Mouse (Mus musculus) lung, postnatal 0 days (tissue): Measurements from ENCODE around the gene Sinhcaf. TPM values are rescaled to one million over a fixed set of nuclear protein-coding genes. Genes with fewer than 3 reads are reported as not detected.
A peak's percentile ranks its signal among the peaks of the same experiment; 100 is the strongest.
"Not testable (repeated sequence)": the region's sequence is repeated elsewhere in the genome, so short reads cannot be mapped to it uniquely, and the experiment has no call there.

Experiments used
- ATAC-seq: fragments of 200-750 bp; cut with Nextera tagmentation; 2 replicates; pipeline ENCODE4 v1.8.0; 2017; ENCODE audit warnings: moderate library complexity
- DNase-seq: peaks from one replicate; pipeline ENCODE4 v3.0.0-alpha.2; 2016; ENCODE audit warnings: low spot score
- H3K27ac ChIP-seq: fragments of 300-500 bp; sonication (generic); 2 replicates; pipeline ENCODE4 v1.5.1; 2014; ENCODE audit warnings: antibody characterized with exemption, mild to moderate bottlenecking, low read length, mixed read lengths
- H3K27me3 ChIP-seq: fragments of 300-500 bp; sonication (generic); replicated peaks from 2 replicates; pipeline ENCODE4 v1.6.1; 2014; ENCODE audit warnings: low read length, mixed read lengths; ENCODE audit not compliant: insufficient read depth
- H3K36me3 ChIP-seq: fragments of 300-500 bp; sonication (generic); 2 replicates; pipeline ENCODE4 v1.6.1; 2014; ENCODE audit warnings: low read length, mixed read lengths; ENCODE audit not compliant: insufficient read depth
- H3K4me1 ChIP-seq: fragments of 300-500 bp; sonication (generic); 2 replicates; pipeline ENCODE4 v1.6.1; 2014; ENCODE audit warnings: antibody characterized with exemption, low read depth, low read length, mixed read lengths; ENCODE audit not compliant: insufficient read depth
- H3K4me2 ChIP-seq: fragments of 300-500 bp; sonication (generic); replicated peaks from 2 replicates; pipeline ENCODE4 v1.6.1; 2014; ENCODE audit warnings: low read depth, mild to moderate bottlenecking, low read length, moderate library complexity, mixed read lengths
- H3K4me3 ChIP-seq: fragments of 300-500 bp; sonication (generic); 2 replicates; pipeline ENCODE4 v1.5.1; 2014; ENCODE audit warnings: low read depth, low read length
- H3K9ac ChIP-seq: fragments of 300-500 bp; sonication (generic); replicated peaks from 2 replicates; pipeline ENCODE4 v1.6.1; 2014; ENCODE audit warnings: low read depth, mild to moderate bottlenecking
- H3K9me3 ChIP-seq: fragments of 300-500 bp; sonication (generic); 2 replicates; pipeline ENCODE4 v1.6.1; 2016; ENCODE audit warnings: low read length, mixed read lengths
- CTCF ChIP-seq: IDR thresholded peaks from 2 replicates; pipeline ENCODE4 v1.5.1; 2016; ENCODE audit warnings: antibody characterized with exemption, mild to moderate bottlenecking
- EP300 ChIP-seq: IDR thresholded peaks from 2 replicates; pipeline ENCODE4 v1.6.1; 2016; ENCODE audit warnings: antibody characterized with exemption, mild to moderate bottlenecking, control low read depth
- WGBS: fragments of 180-500 bp; shearing (Covaris S2); extraction: QIAGEN DNeasy Blood & Tissue Kit; methylation state at CpG from one replicate; pipeline ENCODE4 v1.1.7; 2014; 5-methylcytosine and 5-hydroxymethylcytosine counted together
- polyA plus RNA-seq: library from polyadenylated mRNA; unstranded; fragments of >200 nt; fragmentation: Nextera tagmentation; extraction: Ambion mirVana; gene quantifications from 2 replicates; pipeline ENCODE4 v1.2.1, GENCODE M21; 2015

The Sinhcaf gene
- 46.3 and 47.8 TPM in 2 replicates for polyA plus RNA-seq

GRCm38 (mm10) chr6:148946409-148946742 is at the start of gene Sinhcaf:
Sinhcaf (minus strand) TSS chr6:148946467.
- DNase-seq (peak; percentile 98), ATAC-seq (peak; percentile 86)
- TF ChIP-seq CTCF (no peak), EP300 (no peak)
- Histone ChIP-seq H3K9me3 (no peaks in the 10 kb centered on the region), H3K4me2 (peak within 1 kb of the TSS; percentile 98), H3K27ac (peak within 1 kb of the TSS; percentile 95), H3K9ac (peak within 1 kb of the TSS; percentile 94), H3K4me3 (peak within 1 kb of the TSS; percentile 73), H3K36me3 (no peaks in the 10 kb centered on the region), H3K27me3 (no peaks in the 10 kb centered on the region), H3K4me1 (no peaks in the 10 kb centered on the region)
- under 1% methylated on average over 47 of the region's 47 CpGs for WGBS

DNA sequence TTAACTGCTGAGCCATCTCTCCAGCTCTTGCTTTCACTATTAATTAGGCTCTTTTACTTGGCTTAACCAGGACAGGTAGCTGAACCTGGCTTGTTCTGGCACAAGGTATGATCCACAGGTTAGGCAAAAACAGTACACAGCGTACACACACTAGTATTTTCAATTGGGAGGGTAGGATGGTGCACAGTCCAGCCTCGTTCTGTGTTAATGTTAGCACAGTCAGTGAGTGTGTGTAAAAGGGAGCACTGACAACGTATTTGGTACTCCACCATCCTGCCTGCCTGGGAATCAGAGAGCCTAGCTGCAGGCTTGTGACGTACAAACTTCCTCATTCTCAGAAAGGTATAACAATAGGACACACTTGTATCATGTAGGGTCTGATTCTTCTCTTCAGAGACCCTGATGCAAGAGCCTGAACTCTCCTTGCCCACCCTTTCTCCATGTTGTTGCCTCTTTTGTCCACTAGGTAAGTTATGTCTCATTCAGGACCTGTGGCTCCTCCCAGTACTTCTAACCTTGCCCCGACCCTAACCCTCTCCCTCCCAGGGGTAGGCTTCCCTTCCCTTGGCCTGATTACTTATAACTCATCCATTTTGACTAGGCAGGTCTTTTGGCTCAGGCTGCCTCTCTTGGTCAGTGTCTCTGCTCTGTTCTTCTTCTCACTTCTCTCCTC is 48.2 kb upstream of the Sinhcaf start:
- WGBS: 58% methylated on average over 5 of the region's 5 CpGs

GRCm38 (mm10) chr6:148993117-148994077 is 47.1 kb upstream of the Sinhcaf start:
- Histone ChIP-seq H3K4me3 (no peak overlapping the region), H3K27me3 (no peaks in the 10 kb centered on the region), H3K36me3 (no peaks in the 10 kb centered on the region), H3K27ac (no peak overlapping the region), H3K4me2 (no peak overlapping the region), H3K9me3 (no peaks in the 10 kb centered on the region), H3K9ac (no peak overlapping the region), H3K4me1 (0 out of 2 replicates have a peak, but pooled peaks cover 3% of the 10 kb centered on the region)
- DNase-seq: peak; percentile 73
- ATAC-seq: peak; percentile 75
- TF ChIP-seq CTCF (peak; percentile 67), EP300 (no peak)
- WGBS: 34% methylated on average over 9 of the region's 9 CpGs

More for the DNA sequence above, 48.2 kb upstream of the Sinhcaf start:
- H3K9me3 ChIP-seq: no peaks in the 10 kb centered on the region
- DNase-seq: no peak
- no peak overlapping the region for H3K27ac ChIP-seq
- no peak for TF ChIP-seq EP300
- no peak; the same call in 1 of the 2 replicates for TF ChIP-seq CTCF
- 0 out of 2 replicates have a peak, but pooled peaks cover 3% of the 10 kb centered on the region for H3K4me1 ChIP-seq
- no peak overlapping the region for H3K9ac ChIP-seq
- no peaks in the 10 kb centered on the region for H3K27me3 ChIP-seq
- no peaks in the 10 kb centered on the region for H3K36me3 ChIP-seq
- H3K4me3 ChIP-seq: no peak overlapping the region
- ATAC-seq: 0 out of 2 replicates have a peak, but pooled peaks have one; percentile 28
- H3K4me2 ChIP-seq: no peak overlapping the region

DNA sequence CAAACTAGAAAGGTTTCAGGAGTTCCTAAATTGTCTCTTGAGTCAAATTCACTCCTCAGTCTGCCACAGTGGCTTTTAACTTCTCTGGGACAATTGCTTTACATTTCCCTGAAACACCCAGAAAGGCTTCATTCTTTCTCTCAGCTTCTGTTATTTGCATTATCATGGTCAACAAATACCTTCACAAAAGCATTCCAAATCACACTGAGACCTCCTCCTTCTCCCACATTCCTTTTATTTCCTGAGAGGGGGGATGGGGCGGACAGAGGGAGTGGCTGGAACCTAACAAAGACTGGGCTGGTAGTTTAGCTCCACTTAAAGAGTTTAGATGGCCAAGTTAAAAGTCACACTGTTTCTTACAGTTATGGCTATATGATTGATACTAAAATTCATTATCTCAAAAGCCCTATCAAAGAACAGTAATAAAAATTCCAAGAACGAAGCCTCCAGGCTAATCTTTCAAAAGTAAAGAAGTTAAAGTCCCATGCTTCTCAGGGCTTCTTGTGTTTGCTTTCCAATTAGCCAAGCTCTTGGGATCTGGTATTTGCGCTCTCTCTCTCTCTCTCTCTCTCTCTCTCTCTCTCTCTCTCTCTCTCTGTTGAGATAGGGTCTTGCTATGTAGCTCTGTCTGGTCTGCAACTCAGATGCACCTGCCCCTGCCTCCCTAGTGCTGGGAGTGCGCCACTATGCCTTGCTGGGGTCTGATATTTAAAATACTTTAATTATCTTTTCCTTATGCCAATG is 46.3 kb upstream of the Sinhcaf start:
- 52% methylated on average over 4 of the region's 4 CpGs for WGBS
- Histone ChIP-seq H3K36me3 (no peaks in the 10 kb centered on the region), H3K9me3 (no peaks in the 10 kb centered on the region), H3K27me3 (no peaks in the 10 kb centered on the region), H3K27ac (no peak overlapping the region), H3K9ac (no peak overlapping the region), H3K4me2 (no peak overlapping the region), H3K4me3 (no peak overlapping the region), H3K4me1 (0 out of 2 replicates have a peak, but pooled peaks cover 3% of the 10 kb centered on the region)
- DNase-seq: peak; percentile 32
- no peak; the same call in 1 of the 2 replicates for ATAC-seq
- TF ChIP-seq EP300 (no peak), CTCF (no peak)

GRCm38 (mm10) chr6:148991660-148992372 is 45.5 kb upstream of the Sinhcaf start:
- H3K27ac ChIP-seq: no peak overlapping the region
- no peaks in the 10 kb centered on the region for H3K36me3 ChIP-seq
- ATAC-seq (no peak), DNase-seq (no peak)
- TF ChIP-seq EP300: no peak
- TF ChIP-seq CTCF: no peak
- H3K9me3 ChIP-seq: no peaks in the 10 kb centered on the region
- H3K9ac ChIP-seq: no peak overlapping the region
- H3K4me1 ChIP-seq: 0 out of 2 replicates have a peak, but pooled peaks cover 3% of the 10 kb centered on the region
- 52% methylated on average over 6 of the region's 6 CpGs for WGBS
- no peak overlapping the region for H3K4me3 ChIP-seq
- no peaks in the 10 kb centered on the region for H3K27me3 ChIP-seq
- H3K4me2 ChIP-seq: no peak overlapping the region

DNA sequence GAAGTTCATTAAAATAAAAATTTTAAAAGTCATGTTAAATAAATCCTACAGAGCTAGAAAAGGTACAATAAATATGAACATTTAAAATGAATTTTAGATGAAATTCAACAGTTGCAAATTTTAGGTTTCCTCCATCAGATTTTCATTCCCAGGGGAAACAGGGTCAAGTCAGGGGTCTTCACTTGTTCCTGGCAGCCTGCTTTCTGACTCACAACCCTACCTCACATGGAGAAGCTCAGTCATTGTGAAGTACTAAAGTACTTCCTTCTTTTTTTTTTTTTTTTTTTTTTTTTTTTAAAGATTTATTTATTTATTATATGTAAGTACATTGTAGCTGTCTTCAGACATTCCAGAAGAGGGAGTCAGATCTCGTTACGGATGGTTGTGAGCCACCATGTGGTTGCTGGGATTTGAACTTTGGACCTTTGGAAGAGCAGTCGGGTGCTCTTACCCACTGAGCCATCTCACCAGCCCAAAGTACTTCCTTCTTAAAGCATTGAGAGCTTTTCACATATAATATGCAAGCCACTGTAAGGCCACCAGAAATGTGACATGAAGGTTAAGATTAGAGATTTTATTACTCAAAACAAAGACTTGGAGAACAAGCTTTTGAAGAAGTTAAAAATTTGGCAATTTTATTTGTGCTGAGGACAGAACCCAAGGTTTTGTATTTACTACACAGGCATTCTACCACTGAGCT is 43.7 kb upstream of the Sinhcaf start:
- 38% methylated on average over 1 of the region's 3 CpGs for WGBS
- H3K36me3 ChIP-seq, H3K4me3 ChIP-seq, H3K9ac ChIP-seq, H3K4me1 ChIP-seq, H3K9me3 ChIP-seq, H3K27me3 ChIP-seq, H3K4me2 ChIP-seq, ATAC-seq, H3K27ac ChIP-seq: not testable (repeated sequence)
- peak; percentile 23 for DNase-seq
